Mouse (Mus musculus) heart, embryonic 14.5 days (tissue): ENCODE data around the gene Gm4952. TPM values are rescaled to one million over a fixed set of nuclear protein-coding genes. Genes with fewer than 3 reads are reported as not detected.
"Not testable (repeated sequence)": the region's sequence is repeated elsewhere in the genome, so short reads cannot be mapped to it uniquely, and the experiment has no call there.

Experiments used
- ATAC-seq: fragments of 200-750 bp; cut with Nextera tagmentation; 2 replicates; pipeline ENCODE4 v1.8.0; 2017; ENCODE audit warnings: low read depth, moderate TSS enrichment; ENCODE audit not compliant: insufficient number of reproducible peaks, insufficient read depth, low FRiP score
- H3K27ac ChIP-seq, 2 experiments: fragments of 200-500 bp in 1 of 2; fragments of 300-500 bp in 1 of 2; sonication (generic) in 1 of 2; replicated peaks in 1 of 2; 2 replicates each; pipeline ENCODE4 v1.5.1; 2012 to 2014; ENCODE audit warnings: low read depth in 2 of 2, low read length in 2 of 2, control low read depth in 1 of 2, mild to moderate bottlenecking in 1 of 2, mixed read lengths in 1 of 2; ENCODE audit not compliant: control insufficient read depth in 1 of 2, insufficient read depth in 1 of 2
- H3K27me3 ChIP-seq: fragments of 300-500 bp; sonication (generic); 2 replicates; pipeline ENCODE4 v1.6.1; 2014; ENCODE audit warnings: mild to moderate bottlenecking, low read length, control low read depth; ENCODE audit not compliant: control insufficient read depth, insufficient read depth
- H3K36me3 ChIP-seq: fragments of 300-500 bp; sonication (generic); 2 replicates; pipeline ENCODE4 v1.6.1; 2014; ENCODE audit warnings: mild to moderate bottlenecking, control low read depth, low read length, mixed read lengths; ENCODE audit not compliant: control insufficient read depth, insufficient read depth
- H3K4me1 ChIP-seq, 2 experiments: fragments of 200-500 bp in 1 of 2; fragments of 300-500 bp in 1 of 2; sonication (generic) in 1 of 2; 2 replicates each; pipeline ENCODE4 v1.6.1; 2012 to 2014; ENCODE audit warnings: low read length in 2 of 2, control low read depth in 1 of 2, mixed read lengths in 1 of 2; ENCODE audit not compliant: control insufficient read depth in 2 of 2, insufficient read depth in 2 of 2
- H3K4me2 ChIP-seq: fragments of 300-500 bp; sonication (generic); 2 replicates; pipeline ENCODE4 v1.6.1; 2014; ENCODE audit warnings: mild to moderate bottlenecking, low read length
- H3K4me3 ChIP-seq, 2 experiments: fragments of 200-500 bp in 1 of 2; fragments of 300-500 bp in 1 of 2; sonication (generic) in 1 of 2; 2 replicates each; pipeline ENCODE4 v1.5.1; 2012 to 2014; ENCODE audit warnings: low read length in 2 of 2, mild to moderate bottlenecking in 2 of 2, control low read depth in 1 of 2, low read depth in 1 of 2, moderate library complexity in 1 of 2; ENCODE audit not compliant: control insufficient read depth in 1 of 2, insufficient read depth in 1 of 2
- H3K9ac ChIP-seq: fragments of 300-500 bp; sonication (generic); 2 replicates; pipeline ENCODE4 v1.6.1; 2014; ENCODE audit warnings: mild to moderate bottlenecking, low read length
- H3K9me3 ChIP-seq: fragments of 300-500 bp; sonication (generic); 2 replicates; pipeline ENCODE4 v1.6.1; 2016; ENCODE audit warnings: low read length, control low read depth; ENCODE audit not compliant: control insufficient read depth
- WGBS: fragments of 180-500 bp; shearing (Covaris S2); extraction: QIAGEN DNeasy Blood & Tissue Kit; methylation state at CpG from one replicate; pipeline ENCODE4 v1.1.7; 2014; 5-methylcytosine and 5-hydroxymethylcytosine counted together
- polyA plus RNA-seq: library from polyadenylated mRNA; unstranded; fragments of >200 nt; fragmentation: Nextera tagmentation; extraction: Ambion mirVana; gene quantifications from 2 replicates; pipeline ENCODE4 v1.2.1, GENCODE M21; 2014

Gene Gm4952
- polyA plus RNA-seq, 1 experiment from 2014 or later: not detected

DNA sequence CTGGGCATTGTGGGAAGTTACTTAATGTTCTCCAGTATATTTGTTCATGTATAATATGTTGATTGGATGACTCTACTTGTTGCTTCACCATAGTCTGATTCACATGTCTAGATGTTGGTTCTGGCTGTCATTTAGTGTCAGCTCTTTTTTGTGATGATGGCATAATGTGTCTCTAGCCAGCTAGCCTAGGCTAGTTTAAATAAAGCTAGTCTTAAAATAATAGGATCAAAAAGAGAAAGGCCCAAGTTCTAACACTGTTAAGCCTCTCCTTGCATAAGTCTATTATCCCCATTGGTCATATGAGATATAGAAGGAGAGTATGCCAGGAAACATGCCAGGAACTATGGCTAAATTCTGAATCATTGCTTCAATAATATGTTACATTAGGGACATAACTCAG lies 49.7 kb downstream of the Gm4952 start:
- 0 out of 2 replicates have a peak, but pooled peaks cover 3% of the 10 kb centered on the region for H3K9me3 ChIP-seq
- H3K36me3 ChIP-seq: no peaks in the 10 kb centered on the region
- ATAC-seq: no peak
- H3K4me2 ChIP-seq: no peak overlapping the region
- no peak overlapping the region for H3K4me3 ChIP-seq
- H3K9ac ChIP-seq: no peak overlapping the region
- H3K27me3 ChIP-seq: no peaks in the 10 kb centered on the region
- no peak overlapping the region for H3K27ac ChIP-seq
- no peaks in the 10 kb centered on the region for H3K4me1 ChIP-seq

DNA sequence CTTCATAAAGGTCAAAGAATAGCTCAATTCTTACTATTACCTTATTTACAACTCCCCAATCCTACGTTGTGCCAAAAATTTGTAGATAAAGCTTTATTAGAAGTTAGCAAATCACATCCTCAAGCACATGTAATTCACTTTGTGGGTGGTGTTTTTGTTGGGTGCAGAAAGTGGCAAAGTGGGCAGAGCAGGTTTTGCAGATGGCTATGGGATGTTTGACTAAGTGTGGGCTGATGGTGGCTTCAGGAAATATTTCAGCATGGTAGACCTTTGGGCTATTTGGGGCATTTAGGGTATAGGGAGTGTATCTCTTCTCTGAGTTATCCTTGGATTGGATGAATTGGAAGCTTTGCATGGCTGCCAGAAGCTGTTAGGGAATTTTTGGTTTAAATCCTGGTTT lies 66.4 kb downstream of the Gm4952 start:
- WGBS: 62% methylated on average over 1 of the region's 1 CpGs
- Histone ChIP-seq H3K4me3 (no peak overlapping the region), H3K36me3 (no peaks in the 10 kb centered on the region), H3K9me3 (peaks cover 10% of the 10 kb centered on the region; the same call in 1 of the 2 replicates), H3K9ac (no peak overlapping the region), H3K27ac (no peak overlapping the region), H3K4me1 (no peaks in the 10 kb centered on the region), H3K4me2 (no peak overlapping the region), H3K27me3 (no peaks in the 10 kb centered on the region)
- no peak for ATAC-seq

GRCm38 (mm10) chr19:12668601-12669000 lies 68.8 kb downstream of the Gm4952 start:
- not testable (repeated sequence) for H3K9ac ChIP-seq, H3K9me3 ChIP-seq, H3K27ac ChIP-seq, H3K4me2 ChIP-seq, H3K4me1 ChIP-seq, H3K27me3 ChIP-seq, H3K4me3 ChIP-seq, ATAC-seq, H3K36me3 ChIP-seq
- WGBS: 78% methylated on average over 3 of the region's 3 CpGs

- Histone ChIP-seq H3K27me3 (no peaks in the 10 kb centered on the region), H3K27ac (no peak within 1 kb of the TSS), H3K4me1 (no peaks in the 10 kb centered on the region), H3K4me2 (no peak within 1 kb of the TSS), H3K36me3 (no peaks in the 10 kb centered on the region), H3K9me3 (no peaks in the 10 kb centered on the region), H3K4me3 (no peak within 1 kb of the TSS), H3K9ac (no peak within 1 kb of the TSS)
- no peak for ATAC-seq
Observed at GRCm38 (mm10) chr19:12670139-12670538, 70.4 kb downstream of the Gm4952 start, which contains the start of gene Olfr1442. Gene Olfr1442, plus strand, starts transcription at chr19:12670439.

DNA sequence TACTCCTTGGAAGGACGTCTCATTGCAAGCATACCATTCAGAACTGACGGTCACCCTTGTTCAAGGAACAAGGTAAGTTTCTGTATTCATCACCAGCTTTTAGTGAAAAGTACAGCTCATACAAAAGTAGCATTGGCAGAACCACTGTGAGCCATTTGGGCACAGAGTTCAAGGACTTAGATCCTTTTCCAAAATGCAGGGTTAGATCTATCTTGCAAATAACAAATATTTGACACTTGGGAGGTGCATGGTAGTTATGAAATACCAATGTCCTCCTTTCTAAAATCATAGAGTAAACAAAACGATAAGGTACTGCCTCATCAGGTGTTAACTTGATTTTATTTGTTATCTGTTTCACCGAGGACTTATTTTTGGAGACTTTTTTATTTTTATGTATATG lies 71.3 kb downstream of the Gm4952 start:
- Histone ChIP-seq H3K4me2 (no peak overlapping the region), H3K27ac (no peak overlapping the region), H3K4me3 (no peak overlapping the region), H3K36me3 (no peaks in the 10 kb centered on the region), H3K4me1 (no peaks in the 10 kb centered on the region), H3K9ac (no peak overlapping the region), H3K27me3 (no peaks in the 10 kb centered on the region), H3K9me3 (no peaks in the 10 kb centered on the region)
- ATAC-seq: no peak
- WGBS: 71% methylated on average over 4 of the region's 4 CpGs

- Histone ChIP-seq H3K4me2 (no peak within 1 kb of the TSS), H3K36me3 (no peaks in the 10 kb centered on the region)
- WGBS: 55% methylated on average over 3 of the region's 3 CpGs
Observed at GRCm38 (mm10) chr19:12677812-12678211, 78.0 kb downstream of the Gm4952 start, which contains the start of gene Olfr1443. Gene Olfr1443, plus strand, starts transcription at chr19:12678112.

More at GRCm38 (mm10) chr19:12677812-12678211, 78.0 kb downstream of the Gm4952 start, which contains the start of gene Olfr1443:
- H3K27me3 ChIP-seq: no peaks in the 10 kb centered on the region
- no peak within 1 kb of the TSS for H3K27ac ChIP-seq
- no peak within 1 kb of the TSS for H3K4me3 ChIP-seq
- no peaks in the 10 kb centered on the region for H3K4me1 ChIP-seq
- ATAC-seq: no peak
- no peak within 1 kb of the TSS for H3K9ac ChIP-seq
- H3K9me3 ChIP-seq: no peaks in the 10 kb centered on the region

Other genes starting within 250 kb of the Gm4952 start
- gene Olfr1440, start 212.7 kb upstream of the Gm4952 start, polyA plus RNA-seq: not detected in 2 replicates
- gene Olfr1441, start 182.5 kb upstream of the Gm4952 start, polyA plus RNA-seq: not detected in 2 replicates
- gene Pfpl, start 172.1 kb upstream of the Gm4952 start, polyA plus RNA-seq: not detected in 2 replicates
- 0.95 and 1.2 TPM in 2 replicates for gene Mpeg1, start 139.2 kb upstream of the Gm4952 start, polyA plus RNA-seq
- gene Dtx4, start 98.5 kb upstream of the Gm4952 start, polyA plus RNA-seq: 1.8 and 2.0 TPM in 2 replicates
- 16.2 and 19.4 TPM in 2 replicates for gene Fam111a, start 54.2 kb upstream of the Gm4952 start, polyA plus RNA-seq
- not detected in 2 replicates for gene Glyat, start 33.3 kb downstream of the Gm4952 start, polyA plus RNA-seq
- not detected in 2 replicates for gene Olfr1442, start 70.5 kb downstream of the Gm4952 start, polyA plus RNA-seq
- not detected in 2 replicates for gene Olfr1443, start 78.1 kb downstream of the Gm4952 start, polyA plus RNA-seq
- not detected in 2 replicates for gene Keg1, start 95.8 kb downstream of the Gm4952 start, polyA plus RNA-seq
- 0.41 TPM in 1 of 2 replicates, not detected in the other for gene Cntf, start 165.7 kb downstream of the Gm4952 start, polyA plus RNA-seq
- 9.8 and 10.3 TPM in 2 replicates for gene Zfp91, start 196.2 kb downstream of the Gm4952 start, polyA plus RNA-seq
- gene Lpxn, start 196.2 kb downstream of the Gm4952 start, polyA plus RNA-seq: 0.92 and 2.9 TPM in 2 replicates
- gene Gm5244, start 246.7 kb downstream of the Gm4952 start, polyA plus RNA-seq: not detected in 2 replicates